Mouse (Mus musculus) liver, adult (tissue): ENCODE results near the gene Gm49325.

Source experiments
- GATA4 ChIP-seq: IDR thresholded peaks from 2 replicates; pipeline ENCODE4 v1.6.1; 2014; ENCODE audit warnings: mild to moderate bottlenecking, low read length; ENCODE audit not compliant: insufficient replicate concordance

Gene Gm49325

GRCm38 (mm10) chr10:77605908-77606826 is at the start of gene Gm49325, which contains the start of gene Sumo3:
TSS of gene Gm49325 (plus strand) at chr10:77606197.
TSS of gene Sumo3 (plus strand) at chr10:77606097.
- no peak for TF ChIP-seq GATA4

GRCm38 (mm10) chr10:77556631-77557030 is 49.4 kb upstream of the Gm49325 start:
- no peak for TF ChIP-seq GATA4

DNA sequence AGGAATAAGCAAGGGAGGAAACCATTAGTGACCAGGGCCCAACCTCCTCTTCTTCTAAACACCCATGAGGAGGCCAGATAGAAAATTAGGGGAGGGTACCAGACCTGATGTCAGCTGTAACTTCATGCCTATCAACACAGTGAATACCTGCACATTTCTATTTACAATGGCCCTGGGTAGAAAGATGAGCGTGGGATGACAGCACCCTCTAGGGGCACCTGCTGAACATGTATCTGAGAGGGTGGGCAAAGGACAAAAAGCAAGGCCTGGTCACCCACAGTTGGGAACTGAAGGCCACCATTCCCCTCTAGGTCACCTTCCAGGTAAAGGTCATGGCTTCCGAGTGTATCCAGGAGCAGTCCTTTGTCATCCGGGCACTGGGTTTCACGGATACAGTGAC is 48.4 kb upstream of the Gm49325 start:
- no peak for TF ChIP-seq GATA4

GRCm38 (mm10) chr10:77560090-77560489 is 45.9 kb upstream of the Gm49325 start:
- TF ChIP-seq GATA4: no peak

- no peak for TF ChIP-seq GATA4
These were observed 45.2 kb upstream of the Gm49325 start for GRCm38 (mm10) chr10:77560830-77561229.

GRCm38 (mm10) chr10:77561508-77561907 is 44.5 kb upstream of the Gm49325 start:
- TF ChIP-seq GATA4: no peak

GRCm38 (mm10) chr10:77565005-77565404 is 41.0 kb upstream of the Gm49325 start:
- TF ChIP-seq GATA4: no peak

GRCm38 (mm10) chr10:77566651-77567050 is 39.3 kb upstream of the Gm49325 start:
- TF ChIP-seq GATA4: no peak

- TF ChIP-seq GATA4: no peak
These were observed 36.5 kb upstream of the Gm49325 start for GRCm38 (mm10) chr10:77569481-77569880.

DNA sequence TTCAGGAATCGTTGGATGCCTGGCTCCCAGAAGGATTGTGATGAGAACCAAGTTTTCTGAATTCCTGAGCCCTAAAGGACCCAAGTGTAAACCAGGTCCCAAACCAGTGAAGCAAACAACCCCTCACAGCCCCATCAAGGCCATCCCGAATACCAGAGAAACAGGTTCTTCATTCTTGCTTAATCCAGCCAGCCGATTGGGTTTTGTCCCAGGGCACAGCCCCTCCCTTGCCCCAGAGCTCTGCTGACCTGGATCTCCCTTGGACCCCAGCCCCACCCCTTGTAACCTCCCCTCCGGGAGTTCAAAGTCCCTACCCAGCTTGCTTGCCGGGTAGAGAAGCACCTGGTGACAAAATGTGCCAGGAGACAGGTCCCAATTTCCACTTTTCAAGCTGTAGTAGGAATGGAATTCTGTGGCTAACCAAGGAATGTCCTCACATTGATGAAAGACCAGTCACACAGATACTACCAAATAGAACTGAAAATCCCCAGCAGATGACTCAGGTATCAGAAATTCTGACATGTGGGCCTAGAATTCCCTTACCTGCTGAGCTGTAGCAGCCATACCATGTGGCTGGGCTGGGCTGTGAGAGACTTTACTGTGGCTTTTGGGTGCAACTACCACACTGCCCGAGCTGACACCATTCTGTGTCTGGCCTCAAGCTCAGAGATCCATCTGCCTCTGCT is 35.9 kb upstream of the Gm49325 start:
- no peak for TF ChIP-seq GATA4

DNA sequence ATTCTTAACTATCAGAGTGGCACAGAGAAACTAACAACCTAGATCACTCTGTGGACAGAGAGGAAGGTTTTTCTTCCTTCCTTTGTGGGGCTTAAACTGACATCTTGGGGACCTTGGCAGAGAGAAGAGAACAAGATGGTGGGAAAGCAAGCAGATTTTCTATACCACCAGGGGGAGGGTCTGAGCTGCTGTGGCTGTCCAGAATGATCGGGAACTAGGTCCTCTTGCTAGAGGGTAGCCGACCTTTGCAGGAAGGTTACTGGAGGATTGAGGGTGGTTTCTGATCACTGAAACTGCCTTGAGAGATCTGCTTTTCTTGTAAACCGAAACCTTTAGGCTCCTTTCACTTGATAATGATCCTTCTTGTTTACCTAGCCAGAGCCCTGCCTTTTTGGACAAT is 33.8 kb upstream of the Gm49325 start:
- no peak for TF ChIP-seq GATA4

- no peak for TF ChIP-seq GATA4
These were observed 32.8 kb upstream of the Gm49325 start for GRCm38 (mm10) chr10:77573162-77573561.

GRCm38 (mm10) chr10:77580027-77580920 is 25.7 kb upstream of the Gm49325 start:
- no peak for TF ChIP-seq GATA4

GRCm38 (mm10) chr10:77581023-77581407 is 25.0 kb upstream of the Gm49325 start:
- no peak for TF ChIP-seq GATA4
